Mouse (Mus musculus) heart, postnatal 0 days (tissue): Measurements from ENCODE around the gene Stx3.

Experiments used
- CTCF ChIP-seq: IDR thresholded peaks from 2 replicates; pipeline ENCODE4 v1.5.1; 2016; ENCODE audit warnings: antibody characterized with exemption, control low read depth, low read depth
- EP300 ChIP-seq: IDR thresholded peaks from 2 replicates; pipeline ENCODE4 v1.6.1; 2016; ENCODE audit warnings: antibody characterized with exemption, low read depth

- TF ChIP-seq EP300, result no peak
- TF ChIP-seq CTCF, result no peak
Measured at GRCm38 (mm10) chr19:11804423-11804822, 14.8 kb downstream of the Stx3 start.
